Mouse (Mus musculus) kidney, postnatal 0 days (tissue): ENCODE results near the gene Rabggtb. TPM values are rescaled to one million over a fixed set of nuclear protein-coding genes. Genes with fewer than 3 reads are reported as not detected.
A peak's percentile ranks its signal among the peaks of the same experiment; 100 is the strongest.

Experiments
- ATAC-seq: fragments of 200-750 bp; cut with Nextera tagmentation; replicated peaks from 2 replicates; pipeline ENCODE4 v1.8.0; 2017; ENCODE audit warnings: low read depth, moderate number of reproducible peaks, moderate TSS enrichment, moderate library complexity; ENCODE audit not compliant: low FRiP score
- DNase-seq: peaks from one replicate; pipeline ENCODE4 v3.0.0-alpha.2; 2016; ENCODE audit warnings: low spot score
- H3K27ac ChIP-seq: fragments of 300-500 bp; sonication (generic); 2 replicates; pipeline ENCODE4 v1.5.1; 2014; ENCODE audit warnings: mild to moderate bottlenecking
- H3K27me3 ChIP-seq: fragments of 300-500 bp; sonication (generic); 2 replicates; pipeline ENCODE4 v1.6.1; 2014; ENCODE audit warnings: low read length, mixed read lengths; ENCODE audit not compliant: insufficient read depth
- H3K36me3 ChIP-seq: fragments of 300-500 bp; sonication (generic); 2 replicates; pipeline ENCODE4 v1.6.1; 2014; ENCODE audit warnings: low read length, mixed read lengths; ENCODE audit not compliant: insufficient read depth
- H3K4me1 ChIP-seq: fragments of 300-500 bp; sonication (generic); replicated peaks from 2 replicates; pipeline ENCODE4 v1.6.1; 2014; ENCODE audit warnings: antibody characterized with exemption, low read length, mixed read lengths; ENCODE audit not compliant: insufficient read depth
- H3K4me2 ChIP-seq: fragments of 300-500 bp; sonication (generic); 2 replicates; pipeline ENCODE4 v1.6.1; 2014; ENCODE audit warnings: mild to moderate bottlenecking, low read length, moderate library complexity, mixed read lengths
- H3K4me3 ChIP-seq: fragments of 300-500 bp; sonication (generic); replicated peaks from 2 replicates; pipeline ENCODE4 v1.5.1; 2014; ENCODE audit warnings: low read depth, low read length
- H3K9ac ChIP-seq: fragments of 300-500 bp; sonication (generic); 2 replicates; pipeline ENCODE4 v1.6.1; 2014; ENCODE audit warnings: low read depth, low read length
- H3K9me3 ChIP-seq: fragments of 300-500 bp; sonication (generic); replicated peaks from 2 replicates; pipeline ENCODE4 v1.6.1; 2016; ENCODE audit warnings: low read length, inconsistent platforms, mixed read lengths
- CTCF ChIP-seq: IDR thresholded peaks from 2 replicates; pipeline ENCODE4 v1.5.1; 2016; ENCODE audit warnings: antibody characterized with exemption, low read depth, mild to moderate bottlenecking, moderate library complexity
- WGBS: fragments of 180-500 bp; shearing (Covaris S2); extraction: QIAGEN DNeasy Blood & Tissue Kit; methylation state at CpG from one replicate; pipeline ENCODE4 v1.1.7; 2014; 5-methylcytosine and 5-hydroxymethylcytosine counted together
- polyA plus RNA-seq: library from polyadenylated mRNA; unstranded; fragments of >200 nt; fragmentation: Nextera tagmentation; extraction: Ambion mirVana; gene quantifications from 2 replicates; pipeline ENCODE4 v1.2.1, GENCODE M21; 2015

Rabggtb gene
- polyA plus RNA-seq, 1 experiment from 2014 or later = 55.0 TPM

DNA sequence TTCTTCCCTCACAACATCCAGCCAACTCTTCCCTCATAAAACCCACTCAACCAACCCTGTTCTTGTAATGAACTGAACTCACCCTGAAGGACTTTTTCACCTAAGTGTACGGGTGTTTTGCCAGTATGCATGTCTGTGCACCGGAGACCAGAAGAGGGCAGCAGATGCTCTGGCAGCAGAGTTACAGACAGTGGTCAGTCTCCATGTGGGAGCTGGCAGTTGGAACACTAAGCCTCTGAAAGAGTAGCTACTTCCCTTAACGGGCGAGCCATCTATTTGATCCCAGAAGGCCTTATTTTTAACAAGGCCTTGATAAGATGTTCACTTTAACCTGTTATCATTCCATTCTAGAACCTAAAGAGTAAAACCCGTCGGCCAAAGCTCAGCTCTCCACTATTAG lies 8.2 kb downstream of the Rabggtb start:
- TF ChIP-seq CTCF = peak; percentile 78
- 56% methylated on average over 6 of the region's 6 CpGs for WGBS
- no peak overlapping the region for H3K4me3 ChIP-seq
- H3K27ac ChIP-seq = no peak overlapping the region
- peaks cover 43% of the 10 kb centered on the region for H3K36me3 ChIP-seq
- ATAC-seq (peak; percentile 74; the same call in 1 of the 2 replicates), DNase-seq (peak; percentile 76)
- H3K9me3 ChIP-seq = no peaks in the 10 kb centered on the region
- peaks cover 2% of the 10 kb centered on the region; the same call in 1 of the 2 replicates for H3K4me1 ChIP-seq
- H3K4me2 ChIP-seq = no peak overlapping the region
- no peak overlapping the region for H3K9ac ChIP-seq
- H3K27me3 ChIP-seq = no peaks in the 10 kb centered on the region

DNA sequence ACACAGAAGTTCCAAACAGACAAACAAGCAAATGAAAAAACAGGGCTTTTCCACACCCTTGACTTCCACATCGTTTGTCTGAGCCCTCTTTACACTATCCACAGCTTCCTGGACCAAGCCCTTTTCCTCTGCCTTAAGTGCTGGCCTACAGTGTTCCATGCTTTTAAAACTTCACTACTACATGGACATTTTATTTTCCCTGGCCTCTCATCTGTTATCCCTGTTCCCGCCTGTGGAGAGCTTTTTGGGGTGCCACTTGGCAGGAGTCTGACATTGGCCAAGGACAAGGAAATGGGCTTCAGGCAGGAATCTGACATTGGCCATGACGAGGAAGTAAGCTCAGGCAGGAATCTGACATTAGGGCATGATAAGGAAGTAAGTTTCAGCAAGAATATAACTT lies 10.2 kb downstream of the Rabggtb start:
- no peak for TF ChIP-seq CTCF
- H3K4me3 ChIP-seq = no peak overlapping the region
- no peaks in the 10 kb centered on the region for H3K4me1 ChIP-seq
- peaks cover 28% of the 10 kb centered on the region for H3K36me3 ChIP-seq
- no peak overlapping the region for H3K27ac ChIP-seq
- H3K9ac ChIP-seq = no peak overlapping the region
- WGBS = 56% methylated on average over 3 of the region's 3 CpGs
- H3K4me2 ChIP-seq = no peak overlapping the region
- ATAC-seq (no peak), DNase-seq (no peak)
- no peaks in the 10 kb centered on the region for H3K27me3 ChIP-seq
- no peaks in the 10 kb centered on the region for H3K9me3 ChIP-seq

DNA sequence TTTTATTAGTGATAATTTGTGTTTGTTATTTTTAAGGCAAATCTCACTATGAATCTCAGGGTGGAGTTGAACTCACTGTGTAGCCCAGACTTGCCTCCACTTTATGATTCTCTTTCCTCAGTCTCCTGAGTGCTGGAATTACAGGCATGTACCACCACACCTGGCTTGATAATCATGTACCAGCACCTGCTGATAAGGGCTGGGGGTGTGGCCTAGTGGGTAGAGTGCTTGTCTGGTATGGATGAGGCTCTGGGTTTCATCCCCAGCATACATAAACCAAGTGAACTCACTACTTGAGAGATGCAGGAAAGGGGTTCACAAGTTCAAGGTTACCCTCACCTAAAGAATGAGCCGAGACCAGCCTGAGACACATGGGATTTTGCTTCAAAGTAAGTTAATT lies 10.9 kb downstream of the Rabggtb start:
- TF ChIP-seq CTCF = no peak
- no peaks in the 10 kb centered on the region for H3K9me3 ChIP-seq
- 75% methylated on average over 1 of the region's 1 CpGs for WGBS

DNA sequence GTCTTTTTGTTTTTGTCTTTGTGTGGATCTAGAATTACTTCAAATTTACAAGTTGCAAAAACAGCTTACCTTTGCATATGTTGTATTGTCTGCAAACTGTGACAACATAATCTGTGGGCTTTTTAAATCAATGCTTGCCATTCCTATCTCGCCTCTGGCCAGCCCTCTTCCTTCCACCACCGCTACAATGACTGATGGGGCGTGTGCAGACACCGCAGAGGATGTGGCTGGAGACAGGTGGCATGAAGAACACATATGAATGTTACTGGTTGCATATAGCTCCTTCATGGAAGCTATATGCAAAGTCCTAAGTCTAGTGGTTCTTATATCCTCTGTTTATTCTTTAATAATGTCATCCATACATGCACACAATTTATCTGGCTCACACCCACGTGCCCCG lies 15.6 kb downstream of the Rabggtb start:
- WGBS = 64% methylated on average over 6 of the region's 6 CpGs
- DNase-seq (no peak), ATAC-seq (no peak)
- Histone ChIP-seq H3K4me3 (no peak overlapping the region), H3K4me2 (no peak overlapping the region), H3K9ac (no peak overlapping the region), H3K4me1 (no peaks in the 10 kb centered on the region), H3K9me3 (no peaks in the 10 kb centered on the region), H3K27me3 (no peaks in the 10 kb centered on the region), H3K27ac (no peak overlapping the region), H3K36me3 (no peaks in the 10 kb centered on the region)
- TF ChIP-seq CTCF = no peak

More for the DNA sequence above, 10.9 kb downstream of the Rabggtb start:
- Histone ChIP-seq H3K4me3 (no peak overlapping the region), H3K4me2 (no peak overlapping the region), H3K9ac (no peak overlapping the region), H3K27ac (no peak overlapping the region), H3K4me1 (no peaks in the 10 kb centered on the region), H3K27me3 (no peaks in the 10 kb centered on the region), H3K36me3 (peaks cover 24% of the 10 kb centered on the region)
- DNase-seq = no peak
- ATAC-seq = no peak

DNA sequence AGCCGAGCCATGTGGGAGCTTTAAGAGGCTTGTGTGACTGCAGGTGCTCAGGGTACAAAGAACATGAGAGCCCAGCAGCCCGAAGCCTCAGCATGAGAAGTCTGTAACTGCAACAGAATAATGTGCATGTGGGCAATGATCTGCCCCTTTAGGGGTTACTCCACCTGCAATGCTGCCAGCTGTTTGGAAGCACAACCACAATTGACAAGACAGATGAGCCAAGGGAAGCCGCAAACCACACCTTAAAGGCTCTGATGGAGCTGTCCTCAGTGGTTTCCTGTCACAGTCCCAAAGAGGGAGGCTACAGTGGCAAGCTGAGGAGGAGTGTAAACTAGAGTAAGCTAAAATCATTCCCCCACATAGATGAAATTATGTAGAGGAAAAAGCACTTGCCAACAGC lies 17.4 kb downstream of the Rabggtb start:
- Histone ChIP-seq H3K27ac (no peak overlapping the region), H3K4me3 (no peak overlapping the region), H3K9ac (no peak overlapping the region), H3K9me3 (no peaks in the 10 kb centered on the region), H3K4me1 (no peaks in the 10 kb centered on the region), H3K4me2 (no peak overlapping the region), H3K27me3 (no peaks in the 10 kb centered on the region), H3K36me3 (no peaks in the 10 kb centered on the region)
- TF ChIP-seq CTCF = no peak
- DNase-seq = no peak
- ATAC-seq = no peak
- WGBS = 77% methylated on average over 3 of the region's 3 CpGs

DNA sequence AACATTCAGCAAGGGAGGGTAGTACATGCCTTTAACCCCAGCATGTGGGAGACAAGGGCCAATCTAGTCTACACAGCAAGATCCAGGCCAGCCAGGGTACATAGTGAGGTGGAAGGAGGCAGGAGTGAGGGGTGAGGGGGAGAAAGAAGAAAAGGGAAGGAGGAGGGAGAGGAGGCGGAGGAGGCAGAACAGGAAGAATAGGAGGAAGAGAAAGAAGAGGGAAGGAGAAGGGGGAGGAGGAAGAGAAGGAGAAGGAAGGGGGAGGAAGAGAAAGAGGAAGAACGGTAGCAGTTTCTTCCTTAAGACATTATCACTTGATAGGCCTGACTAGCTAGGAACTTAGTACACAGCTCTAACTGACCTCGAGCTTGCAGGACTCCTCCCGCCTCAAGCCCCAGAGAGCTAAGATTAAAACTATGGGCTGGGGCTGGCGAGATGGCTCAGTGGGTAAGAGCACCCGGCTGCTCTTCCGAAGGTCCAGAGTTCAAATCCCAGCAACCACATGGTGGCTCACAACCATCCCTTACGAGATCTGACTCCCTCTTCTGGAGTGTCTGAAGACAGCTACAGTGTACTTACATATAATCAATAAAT lies 23.5 kb downstream of the Rabggtb start:
- no peak for TF ChIP-seq CTCF
- Histone ChIP-seq H3K9me3 (no peaks in the 10 kb centered on the region), H3K36me3 (no peaks in the 10 kb centered on the region), H3K9ac (no peak overlapping the region), H3K27ac (no peak overlapping the region), H3K4me2 (no peak overlapping the region), H3K27me3 (no peaks in the 10 kb centered on the region), H3K4me1 (no peaks in the 10 kb centered on the region), H3K4me3 (no peak overlapping the region)
- DNase-seq = no peak
- 71% methylated on average over 7 of the region's 8 CpGs for WGBS
- no peak for ATAC-seq

DNA sequence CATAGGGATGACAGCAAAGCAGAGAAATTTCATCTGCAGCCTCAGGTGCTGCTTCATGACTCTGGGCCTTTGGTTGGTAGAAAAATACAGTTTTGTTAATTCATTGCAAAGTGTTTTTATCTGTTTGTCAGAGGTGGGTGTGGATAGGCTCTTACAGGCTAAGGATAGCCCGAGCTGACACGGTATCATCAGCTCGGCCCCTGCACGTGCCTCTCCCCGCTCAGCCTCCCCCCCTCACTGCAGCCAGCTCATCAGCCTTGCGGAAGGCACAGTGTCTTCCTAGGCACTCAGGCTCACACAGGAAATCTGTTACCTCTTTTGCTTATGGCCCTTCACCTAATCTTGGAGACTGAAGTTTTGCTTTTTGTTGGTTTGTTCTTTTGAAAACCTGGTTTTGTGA lies 24.7 kb downstream of the Rabggtb start:
- H3K4me2 ChIP-seq = no peak overlapping the region

More for the DNA sequence above, 24.7 kb downstream of the Rabggtb start:
- Histone ChIP-seq H3K9ac (no peak overlapping the region), H3K36me3 (no peaks in the 10 kb centered on the region), H3K9me3 (no peaks in the 10 kb centered on the region), H3K27ac (no peak overlapping the region), H3K4me3 (no peak overlapping the region), H3K4me1 (no peaks in the 10 kb centered on the region), H3K27me3 (no peaks in the 10 kb centered on the region)
- TF ChIP-seq CTCF = no peak
- 71% methylated on average over 6 of the region's 6 CpGs for WGBS
- ATAC-seq (no peak), DNase-seq (no peak)
